ENCODE assay signal across 9 mouse cellular contexts in the genomic region with DNA sequence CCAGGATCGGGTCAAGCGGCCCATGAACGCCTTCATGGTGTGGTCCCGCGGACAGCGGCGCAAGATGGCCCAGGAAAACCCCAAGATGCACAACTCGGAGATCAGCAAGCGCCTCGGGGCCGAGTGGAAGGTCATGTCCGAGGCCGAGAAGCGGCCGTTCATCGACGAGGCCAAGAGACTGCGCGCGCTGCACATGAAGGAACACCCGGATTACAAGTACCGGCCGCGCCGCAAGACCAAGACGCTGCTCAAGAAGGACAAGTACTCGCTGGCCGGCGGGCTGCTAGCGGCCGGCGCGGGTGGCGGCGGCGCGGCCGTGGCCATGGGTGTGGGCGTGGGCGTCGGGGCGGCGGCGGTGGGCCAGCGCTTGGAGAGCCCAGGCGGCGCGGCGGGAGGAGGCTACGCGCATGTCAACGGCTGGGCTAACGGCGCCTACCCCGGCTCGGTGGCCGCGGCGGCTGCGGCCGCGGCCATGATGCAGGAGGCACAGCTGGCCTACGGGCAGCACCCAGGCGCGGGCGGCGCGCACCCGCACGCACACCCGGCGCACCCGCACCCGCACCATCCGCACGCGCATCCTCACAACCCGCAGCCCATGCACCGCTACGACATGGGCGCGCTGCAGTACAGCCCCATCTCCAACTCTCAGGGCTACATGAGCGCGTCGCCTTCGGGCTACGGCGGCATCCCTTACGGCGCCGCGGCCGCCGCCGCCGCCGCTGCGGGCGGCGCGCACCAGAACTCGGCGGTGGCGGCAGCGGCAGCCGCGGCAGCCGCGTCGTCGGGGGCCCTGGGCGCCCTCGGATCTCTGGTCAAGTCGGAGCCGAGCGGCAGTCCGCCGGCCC. TPM values are rescaled to one million over a fixed set of nuclear protein-coding genes. Genes with fewer than 3 reads are reported as not detected.
DNase-seq lines count a peak whose midpoint lies in the region; ATAC-seq and TF ChIP-seq lines count a peak whose summit lies in the region.
"Had no signal": no experiment of that assay in that cellular context is flagged by ENCODE, and none has a peak within 500 bp of the region (broad histone marks: within the 10 kb centered on the region; RNA-seq: fewer than 3 reads in every experiment).

No protein-coding gene starts in this region.

- H3K9me3 ChIP-seq in E14TG2a.4 (ENCODE audit: low read length) = no peaks in the 10 kb centered on the region
- no peaks in the 10 kb centered on the region for H3K9me3 ChIP-seq in forebrain, embryonic 14.5 days (replicated peaks; ENCODE audit: control insufficient read depth, low read length)
- no peaks in the 10 kb centered on the region for H3K9me3 ChIP-seq in liver, embryonic 13.5 days (replicated peaks)

- DNase-seq in gastrocnemius, adult 2 months = no peak
- DNase-seq in gastrocnemius, postnatal 25 days = no peak
- DNase-seq in forebrain, embryonic 14.5 days (ENCODE audit: low spot score) = peak; percentile 67
- no peak for DNase-seq in liver, embryonic 13.5 days
- no peak for DNase-seq in thymus, postnatal 14 days
- DNase-seq in adrenal gland, postnatal 36 days = no peak

- peaks cover 86% of the 10 kb centered on the region for H3K27me3 ChIP-seq in E14TG2a.4 (ENCODE audit: insufficient read depth, low read length)
- H3K27me3 ChIP-seq in forebrain, embryonic 14.5 days (replicated peaks; ENCODE audit: control insufficient read depth, insufficient read depth, low read length) = peaks cover 9% of the 10 kb centered on the region
- peaks cover 99% of the 10 kb centered on the region for H3K27me3 ChIP-seq in liver, embryonic 13.5 days

- intact Hi-C loops in gastrocnemius, adult 2 months (cut with DNase I) = no loop called here

- under 1% methylated on average over 102 of the region's 118 CpGs for WGBS in forebrain, embryonic 14.5 days
- 1% methylated on average over 85 of the region's 118 CpGs for WGBS in liver, embryonic 13.5 days (ENCODE audit: insufficient replicate concordance)

- peak overlapping the region; percentile 89 for H3K4me2 ChIP-seq in forebrain, embryonic 14.5 days (ENCODE audit: low read length)
- H3K4me2 ChIP-seq in liver, embryonic 13.5 days = 0 out of 2 replicates have a peak overlapping the region, but pooled peaks have one; percentile 28

- H3K4me3 ChIP-seq in gastrocnemius, adult 2 months = 0 out of 2 replicates have a peak overlapping the region, but pooled peaks have one; percentile 17
- H3K4me3 ChIP-seq in E14TG2a.4 (replicated peaks; ENCODE audit: low read length) = peak overlapping the region; percentile 70
- peak overlapping the region; percentile 73 for H3K4me3 ChIP-seq in forebrain, embryonic 14.5 days (ENCODE audit: low read depth, low read length)
- peak overlapping the region; percentile 25 for H3K4me3 ChIP-seq in liver, embryonic 13.5 days (replicated peaks)

- peak overlapping the region; percentile 99 for H3K9ac ChIP-seq in forebrain, embryonic 14.5 days (ENCODE audit: low read length)
- no peak overlapping the region for H3K9ac ChIP-seq in liver, embryonic 13.5 days

- no peak for ATAC-seq in forebrain, embryonic 14.5 days
- ATAC-seq in liver, embryonic 13.5 days (ENCODE audit: low read depth) = no peak
- no peak for ATAC-seq in megakaryocyte, adult 5-6 weeks (ENCODE audit: poor library complexity, severe bottlenecking)

- peaks cover 42% of the 10 kb centered on the region for H3K4me1 ChIP-seq in E14TG2a.4 (replicated peaks; ENCODE audit: low read depth, low read length)
- peaks cover 28% of the 10 kb centered on the region for H3K4me1 ChIP-seq in forebrain, embryonic 14.5 days (ENCODE audit: control insufficient read depth, insufficient read depth, low read length)
- H3K4me1 ChIP-seq in liver, embryonic 13.5 days (replicated peaks) = peaks cover 4% of the 10 kb centered on the region; the same call in 1 of the 2 replicates

- no peak overlapping the region for H3K27ac ChIP-seq in gastrocnemius, adult 2 months
- H3K27ac ChIP-seq in forebrain, embryonic 14.5 days (ENCODE audit: low read depth, low read length) = peak overlapping the region; percentile 96
- no peak overlapping the region for H3K27ac ChIP-seq in liver, embryonic 13.5 days

- no peaks in the 10 kb centered on the region for H3K36me3 ChIP-seq in E14TG2a.4 (ENCODE audit: insufficient read depth, low read length)
- peaks cover 8% of the 10 kb centered on the region for H3K36me3 ChIP-seq in forebrain, embryonic 14.5 days (ENCODE audit: control insufficient read depth, insufficient read depth, low read length)
- no peaks in the 10 kb centered on the region for H3K36me3 ChIP-seq in liver, embryonic 13.5 days

- TF ChIP-seq CTCF in gastrocnemius, adult 2 months (IDR thresholded peaks at IDR 0.05) = no peak
- TF ChIP-seq CTCF in E14TG2a.4 (conservative IDR thresholded peaks at IDR 0.05; ENCODE audit: low read length) = no peak

RNA-seq across cellular contexts. Expression of gene Sox1, which starts 1.6 kb away (rescaled TPM):
- total RNA-seq in gastrocnemius, adult 2 months (2021) = not detected
- total RNA-seq in gastrocnemius, postnatal 25 days (2021) = not detected
- 5.7 and 6.1 TPM in 2 replicates for polyA plus RNA-seq in forebrain, embryonic 14.5 days (2014; fragmentation: Nextera tagmentation; extraction: Ambion mirVana)
- not detected in 2 replicates for polyA plus RNA-seq in liver, embryonic 13.5 days (2015; fragmentation: Nextera tagmentation; extraction: Ambion mirVana)
- total RNA-seq in megakaryocyte, adult 5-6 weeks (2015) = not detected in 2 replicates
- not detected in 2 replicates for total RNA-seq in megakaryocyte, adult 5-6 weeks (2017)
- not detected for total RNA-seq in adrenal gland, postnatal 36 days (2021)
- polyA plus RNA-seq: large intestine, adult 2 months had no signal

Comparison
In these comparisons a context has a peak if more than half of its experiments do, and no peak if none do; other contexts are left out.
1. H3K4me3 ChIP-seq: peak in every context shown above with its lines; median percentile 73 in forebrain, embryonic 14.5 days; 70 in E14TG2a.4; 25 in liver, embryonic 13.5 days; 17 in gastrocnemius, adult 2 months.